Mouse (Mus musculus) kidney, adult 2 months (tissue): ENCODE measurements around the gene Minos1. TPM values are rescaled to one million over a fixed set of nuclear protein-coding genes. Genes with fewer than 3 reads are reported as not detected.

Experiments
- DNase-seq: peaks from one replicate; pipeline ENCODE4 v3.0.0; 2021
- H3K27ac ChIP-seq: fragments of 200-500 bp; 2 replicates; pipeline ENCODE4 v1.5.1; 2012; ENCODE audit warnings: low read depth, low read length, control low read depth, inconsistent platforms; ENCODE audit not compliant: insufficient read depth
- H3K27me3 ChIP-seq: fragments of 200-500 bp; replicated peaks from 2 replicates; pipeline ENCODE4 v1.6.1; 2012; ENCODE audit warnings: mild to moderate bottlenecking, moderate library complexity, low read length, inconsistent platforms; ENCODE audit not compliant: control insufficient read depth, insufficient read depth
- H3K36me3 ChIP-seq: fragments of 200-500 bp; 2 replicates; pipeline ENCODE4 v1.6.1; 2012; ENCODE audit warnings: mild to moderate bottlenecking, moderate library complexity, low read length, inconsistent platforms; ENCODE audit not compliant: control insufficient read depth, insufficient read depth
- H3K4me1 ChIP-seq: fragments of 200-500 bp; 2 replicates; pipeline ENCODE4 v1.6.1; 2011; ENCODE audit warnings: low read length; ENCODE audit not compliant: control insufficient read depth, insufficient read depth
- H3K4me3 ChIP-seq: fragments of 200-500 bp; 2 replicates; pipeline ENCODE4 v1.5.1; 2011; ENCODE audit warnings: mild to moderate bottlenecking, low read depth, low read length, control low read depth; ENCODE audit not compliant: insufficient read depth
- CTCF ChIP-seq: fragments of 200-500 bp; conservative IDR thresholded peaks from 2 replicates; pipeline ENCODE4 v1.5.1; 2011; ENCODE audit warnings: low read depth, mild to moderate bottlenecking, control low read depth, low read length, moderate library complexity, mixed read lengths; ENCODE audit not compliant: insufficient read depth, insufficient read length
- POLR2A ChIP-seq: fragments of 200-500 bp; IDR thresholded peaks from one replicate; pipeline ENCODE4 v1.6.1; 2011; ENCODE audit warnings: low read depth, low read length, control low read depth
- WGBS: fragments of 180-500 bp; shearing (Covaris S2); methylation state at CpG from one replicate; pipeline ENCODE4 v1.1.7; 2018; 5-methylcytosine and 5-hydroxymethylcytosine counted together
- polyA plus RNA-seq: library from polyadenylated mRNA; depleted of rRNA; stranded (reverse); fragments of >200 nt; gene quantifications from 2 replicates; pipeline ENCODE4 v1.2.3, GENCODE M21; 2012; rRNA removed

The Minos1 gene
- polyA plus RNA-seq, 1 experiment = 157 TPM

DNA sequence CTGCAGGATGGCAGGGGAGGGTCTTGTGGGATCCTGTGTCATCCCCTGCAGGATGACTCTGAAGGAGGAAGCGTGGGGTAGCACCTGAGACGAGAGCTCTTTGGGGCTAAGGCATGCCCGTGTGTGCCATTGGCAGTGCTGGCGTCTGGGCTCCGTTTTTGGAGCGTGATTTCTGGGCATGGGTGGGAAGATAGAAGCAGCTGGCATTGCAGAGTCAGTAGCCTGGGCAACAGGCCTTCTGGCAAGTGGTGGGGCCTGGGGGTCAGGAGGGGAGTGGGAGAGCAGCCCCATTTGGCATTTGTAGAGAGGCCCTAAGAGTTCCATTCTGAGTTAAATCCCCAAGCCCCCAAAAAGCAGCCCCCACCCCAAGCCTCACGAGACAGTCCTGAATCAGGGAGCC lies 78.1 kb downstream of the Minos1 start:
- no peak for TF ChIP-seq POLR2A
- no peak for TF ChIP-seq CTCF
- Histone ChIP-seq H3K27me3 (no peaks in the 10 kb centered on the region), H3K4me1 (no peaks in the 10 kb centered on the region), H3K4me3 (no peak overlapping the region), H3K27ac (no peak overlapping the region), H3K36me3 (no peaks in the 10 kb centered on the region)
- DNase-seq = no peak
- 91% methylated on average over 7 of the region's 7 CpGs for WGBS

Other genes starting within 250 kb of the Minos1 start
- 8.3 and 8.4 TPM in 2 replicates for gene Otud3, start 217.2 kb downstream of the Minos1 start, polyA plus RNA-seq
- 126 and 171 TPM in 2 replicates for gene Rnf186, start 164.0 kb downstream of the Minos1 start, polyA plus RNA-seq
- 19.6 and 22.4 TPM in 2 replicates for gene Tmco4, start 158.2 kb downstream of the Minos1 start, polyA plus RNA-seq
- not detected in 2 replicates for gene Htr6, start 55.5 kb downstream of the Minos1 start, polyA plus RNA-seq
- 35.7 and 42.9 TPM in 2 replicates for gene Nbl1, start 38.1 kb downstream of the Minos1 start, polyA plus RNA-seq
- 102 and 134 TPM in 2 replicates for gene Capzb, start 61.8 kb upstream of the Minos1 start, polyA plus RNA-seq
- gene Pqlc2, start 179.6 kb upstream of the Minos1 start, polyA plus RNA-seq = 63.3 and 71.7 TPM in 2 replicates
- gene Akr7a5, start 179.6 kb upstream of the Minos1 start, polyA plus RNA-seq = 245 and 280 TPM in 2 replicates
- gene Mrto4, start 221.5 kb upstream of the Minos1 start, polyA plus RNA-seq = 16.3 and 21.2 TPM in 2 replicates
- 29.2 and 31.4 TPM in 2 replicates for gene Emc1, start 221.5 kb upstream of the Minos1 start, polyA plus RNA-seq
- 129 and 168 TPM in 2 replicates for gene Ubr4, start 221.5 kb upstream of the Minos1 start, polyA plus RNA-seq